Mouse (Mus musculus) kidney, embryonic 15.5 days (tissue): Measurements from ENCODE around the gene Rsu1. TPM values are rescaled to one million over a fixed set of nuclear protein-coding genes. Genes with fewer than 3 reads are reported as not detected.
A peak's percentile ranks its signal among the peaks of the same experiment; 100 is the strongest.

Source experiments
- ATAC-seq: fragments of 200-750 bp; cut with Nextera tagmentation; replicated peaks from 2 replicates; pipeline ENCODE4 v1.8.0; 2017; ENCODE audit warnings: moderate TSS enrichment; ENCODE audit not compliant: low FRiP score
- H3K27ac ChIP-seq: fragments of 300-500 bp; sonication (generic); 2 replicates; pipeline ENCODE4 v1.5.1; 2015; ENCODE audit warnings: mild to moderate bottlenecking, inconsistent platforms
- H3K27me3 ChIP-seq: fragments of 300-500 bp; sonication (generic); 2 replicates; pipeline ENCODE4 v1.6.1; 2015; ENCODE audit warnings: inconsistent platforms
- H3K36me3 ChIP-seq: fragments of 300-500 bp; sonication (generic); 2 replicates; pipeline ENCODE4 v1.6.1; 2015; ENCODE audit warnings: inconsistent platforms
- H3K4me1 ChIP-seq: fragments of 300-500 bp; sonication (generic); 2 replicates; pipeline ENCODE4 v1.6.1; 2015; ENCODE audit warnings: inconsistent platforms
- H3K4me2 ChIP-seq: fragments of 300-500 bp; sonication (generic); 2 replicates; pipeline ENCODE4 v1.6.1; 2015; ENCODE audit warnings: moderate library complexity, mild to moderate bottlenecking, inconsistent platforms
- H3K4me3 ChIP-seq: fragments of 300-500 bp; sonication (generic); replicated peaks from 2 replicates; pipeline ENCODE4 v1.5.1; 2015; ENCODE audit warnings: mild to moderate bottlenecking, inconsistent platforms
- H3K9ac ChIP-seq: fragments of 300-500 bp; sonication (generic); 2 replicates; pipeline ENCODE4 v1.6.1; 2015; ENCODE audit warnings: mild to moderate bottlenecking, inconsistent platforms
- H3K9me3 ChIP-seq: fragments of 300-500 bp; sonication (generic); replicated peaks from 2 replicates; pipeline ENCODE4 v1.6.1; 2016; ENCODE audit warnings: inconsistent platforms
- WGBS: fragments of 180-500 bp; shearing (Covaris S2); methylation state at CpG from one replicate; pipeline ENCODE4 v1.1.7; 2015; ENCODE audit warnings: mixed read lengths; 5-methylcytosine and 5-hydroxymethylcytosine counted together
- polyA plus RNA-seq: library from polyadenylated mRNA; unstranded; fragments of >200 nt; fragmentation: Nextera tagmentation; extraction: Ambion mirVana; gene quantifications from 2 replicates; pipeline ENCODE4 v1.2.1, GENCODE M21; 2015

Gene Rsu1
- polyA plus RNA-seq, 1 experiment from 2014 or later, result 140 TPM

DNA sequence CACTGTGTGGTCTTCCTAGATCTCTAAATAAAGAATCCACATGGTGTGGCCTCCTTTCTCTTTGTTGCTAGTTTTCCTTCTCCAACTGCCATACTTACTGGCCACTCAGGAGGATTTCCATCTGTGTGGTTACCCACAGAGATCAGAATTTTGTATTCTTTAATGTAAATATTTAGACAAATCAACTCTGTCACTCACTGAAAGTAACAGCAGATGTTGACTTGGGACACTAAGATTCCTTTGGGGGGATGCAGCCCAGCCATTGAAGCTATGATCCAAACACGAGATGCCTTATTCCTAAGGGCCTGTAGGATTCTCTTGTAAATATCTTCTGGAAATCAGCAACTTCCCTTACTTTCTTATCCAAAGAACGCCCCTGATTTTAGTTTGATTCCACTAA lies 136.3 kb downstream of the Rsu1 start:
- no peaks in the 10 kb centered on the region for H3K36me3 ChIP-seq
- ATAC-seq, result no peak
- H3K4me1 ChIP-seq, result 0 out of 2 replicates have a peak, but pooled peaks cover 2% of the 10 kb centered on the region
- no peak overlapping the region for H3K4me3 ChIP-seq
- 83% methylated on average over 2 of the region's 2 CpGs for WGBS
- no peaks in the 10 kb centered on the region for H3K9me3 ChIP-seq
- no peak overlapping the region for H3K9ac ChIP-seq
- no peaks in the 10 kb centered on the region for H3K27me3 ChIP-seq
- H3K27ac ChIP-seq, result no peak overlapping the region
- no peak overlapping the region for H3K4me2 ChIP-seq

- Histone ChIP-seq H3K4me1 (0 out of 2 replicates have a peak, but pooled peaks cover 8% of the 10 kb centered on the region), H3K9ac (no peak overlapping the region), H3K4me3 (no peak overlapping the region), H3K4me2 (no peak overlapping the region), H3K27me3 (no peaks in the 10 kb centered on the region), H3K9me3 (no peaks in the 10 kb centered on the region), H3K27ac (no peak overlapping the region), H3K36me3 (no peaks in the 10 kb centered on the region)
- ATAC-seq, result no peak
- WGBS, result 88% methylated on average over 8 of the region's 8 CpGs
Observed at GRCm38 (mm10) chr2:13132841-13133240, 138.4 kb downstream of the Rsu1 start.

GRCm38 (mm10) chr2:13132406-13132805 lies 138.8 kb downstream of the Rsu1 start:
- no peaks in the 10 kb centered on the region for H3K9me3 ChIP-seq
- no peak overlapping the region for H3K4me2 ChIP-seq
- H3K27me3 ChIP-seq, result no peaks in the 10 kb centered on the region
- H3K9ac ChIP-seq, result no peak overlapping the region
- H3K4me3 ChIP-seq, result no peak overlapping the region
- H3K36me3 ChIP-seq, result no peaks in the 10 kb centered on the region
- no peak for ATAC-seq
- H3K4me1 ChIP-seq, result 0 out of 2 replicates have a peak, but pooled peaks cover 8% of the 10 kb centered on the region
- H3K27ac ChIP-seq, result no peak overlapping the region
- 75% methylated on average over 8 of the region's 8 CpGs for WGBS

- 0 out of 2 replicates have a peak, but pooled peaks cover 8% of the 10 kb centered on the region for H3K4me1 ChIP-seq
- no peaks in the 10 kb centered on the region for H3K36me3 ChIP-seq
- H3K4me2 ChIP-seq, result no peak overlapping the region
- no peak overlapping the region for H3K27ac ChIP-seq
- H3K9ac ChIP-seq, result no peak overlapping the region
- no peak overlapping the region for H3K4me3 ChIP-seq
- H3K27me3 ChIP-seq, result no peaks in the 10 kb centered on the region
- no peaks in the 10 kb centered on the region for H3K9me3 ChIP-seq
- WGBS, result 73% methylated on average over 10 of the region's 10 CpGs
- ATAC-seq, result no peak; the same call in 1 of the 2 replicates
Observed at GRCm38 (mm10) chr2:13129859-13130258, 141.4 kb downstream of the Rsu1 start.

DNA sequence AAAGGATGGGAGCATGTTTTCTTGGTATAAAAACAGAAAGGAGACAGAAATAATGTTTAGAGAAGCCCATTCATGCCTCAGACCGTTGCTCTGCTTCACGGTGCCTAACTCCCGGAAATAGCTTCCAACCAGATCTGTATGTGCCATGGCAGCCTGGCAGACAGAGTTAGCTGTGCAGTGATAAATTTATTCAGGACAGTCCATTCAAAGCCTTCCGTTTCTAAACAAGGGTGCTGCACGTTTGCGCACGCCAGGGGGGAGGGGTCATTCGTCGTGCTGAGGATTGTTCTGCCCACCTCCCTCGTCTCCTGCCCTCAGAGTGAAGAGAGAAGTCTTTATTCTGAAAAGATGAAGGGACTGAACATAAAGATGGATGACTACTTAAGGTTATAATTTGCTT lies 141.9 kb downstream of the Rsu1 start:
- Histone ChIP-seq H3K27me3 (no peaks in the 10 kb centered on the region), H3K36me3 (no peaks in the 10 kb centered on the region), H3K4me2 (0 out of 2 replicates have a peak overlapping the region, but pooled peaks have one; percentile 14), H3K9ac (no peak overlapping the region), H3K4me1 (0 out of 2 replicates have a peak, but pooled peaks cover 8% of the 10 kb centered on the region), H3K9me3 (no peaks in the 10 kb centered on the region), H3K4me3 (no peak overlapping the region), H3K27ac (no peak overlapping the region)
- peak; percentile 75 for ATAC-seq
- WGBS, result 47% methylated on average over 10 of the region's 10 CpGs

- WGBS, result 90% methylated on average over 5 of the region's 5 CpGs
- no peak for ATAC-seq
- H3K9me3 ChIP-seq, result no peaks in the 10 kb centered on the region
- H3K27me3 ChIP-seq, result no peaks in the 10 kb centered on the region
- no peak overlapping the region for H3K4me2 ChIP-seq
- H3K4me1 ChIP-seq, result no peaks in the 10 kb centered on the region
- H3K4me3 ChIP-seq, result no peak overlapping the region
- H3K9ac ChIP-seq, result no peak overlapping the region
- H3K27ac ChIP-seq, result no peak overlapping the region
- no peaks in the 10 kb centered on the region for H3K36me3 ChIP-seq
Observed at GRCm38 (mm10) chr2:13120461-13120860, 150.8 kb downstream of the Rsu1 start.

DNA sequence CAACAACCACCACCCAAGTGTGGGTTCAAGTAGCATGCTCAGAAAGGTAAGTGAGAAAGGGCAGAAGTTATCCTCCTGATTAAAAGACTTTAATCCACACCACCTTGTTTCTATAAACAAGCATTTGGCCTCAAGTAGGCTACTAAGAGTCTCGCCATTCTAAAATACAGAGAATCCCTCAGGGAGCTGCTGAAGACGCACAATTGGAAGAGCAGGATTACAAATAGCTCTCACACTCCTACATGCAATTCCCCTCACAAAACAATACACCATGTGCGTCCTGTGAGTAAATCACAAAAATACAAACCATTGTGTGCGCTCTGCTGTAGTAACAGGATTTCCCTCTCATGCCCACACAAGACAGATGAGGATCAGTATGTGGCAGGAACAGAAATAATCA lies 153.3 kb downstream of the Rsu1 start:
- no peaks in the 10 kb centered on the region for H3K27me3 ChIP-seq
- no peaks in the 10 kb centered on the region for H3K9me3 ChIP-seq
- H3K4me3 ChIP-seq, result no peak overlapping the region
- no peak for ATAC-seq
- WGBS, result 71% methylated on average over 4 of the region's 4 CpGs
- no peaks in the 10 kb centered on the region for H3K4me1 ChIP-seq
- H3K4me2 ChIP-seq, result no peak overlapping the region
- no peaks in the 10 kb centered on the region for H3K36me3 ChIP-seq
- no peak overlapping the region for H3K9ac ChIP-seq
- no peak overlapping the region for H3K27ac ChIP-seq

GRCm38 (mm10) chr2:13106531-13106930 lies 164.7 kb downstream of the Rsu1 start:
- H3K4me1 ChIP-seq, result peaks cover 15% of the 10 kb centered on the region
- ATAC-seq, result peak; percentile 57; the same call in 1 of the 2 replicates
- H3K4me3 ChIP-seq, result no peak overlapping the region
- H3K27me3 ChIP-seq, result no peaks in the 10 kb centered on the region
- no peak overlapping the region for H3K4me2 ChIP-seq
- no peaks in the 10 kb centered on the region for H3K9me3 ChIP-seq
- WGBS, result 11% methylated on average over 4 of the region's 4 CpGs
- peak overlapping the region; percentile 56 for H3K27ac ChIP-seq
- no peaks in the 10 kb centered on the region for H3K36me3 ChIP-seq
- H3K9ac ChIP-seq, result no peak overlapping the region

- ATAC-seq, result peak; percentile 83
- H3K27ac ChIP-seq, result no peak overlapping the region
- H3K4me3 ChIP-seq, result no peak overlapping the region
- H3K4me2 ChIP-seq, result no peak overlapping the region
- no peaks in the 10 kb centered on the region for H3K9me3 ChIP-seq
- no peaks in the 10 kb centered on the region for H3K36me3 ChIP-seq
- 31% methylated on average over 2 of the region's 2 CpGs for WGBS
- no peak overlapping the region for H3K9ac ChIP-seq
- peaks cover 15% of the 10 kb centered on the region for H3K4me1 ChIP-seq
- no peaks in the 10 kb centered on the region for H3K27me3 ChIP-seq
Observed at GRCm38 (mm10) chr2:13104388-13104787, 166.8 kb downstream of the Rsu1 start.

GRCm38 (mm10) chr2:13103797-13104200 lies 167.4 kb downstream of the Rsu1 start:
- no peaks in the 10 kb centered on the region for H3K9me3 ChIP-seq
- peak; percentile 30 for ATAC-seq

DNA sequence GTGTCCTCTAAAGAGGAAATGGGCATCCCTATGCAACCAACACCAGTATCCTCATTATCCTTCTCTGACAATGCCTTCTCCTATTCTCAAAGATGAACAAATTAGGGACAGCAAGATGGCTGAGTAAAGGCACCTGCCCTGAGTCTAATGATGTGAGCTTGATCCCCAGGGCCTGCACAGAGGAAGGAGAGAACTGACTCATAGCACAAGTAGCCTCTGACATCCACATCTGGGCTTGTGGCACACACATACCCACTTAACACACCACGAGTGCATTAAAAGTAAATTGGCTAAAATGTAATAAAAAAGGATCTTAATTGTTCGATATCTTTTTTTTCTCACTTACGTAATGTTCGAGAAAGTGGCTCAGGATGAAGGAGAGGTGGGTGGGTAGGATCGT lies 177.2 kb downstream of the Rsu1 start:
- H3K4me3 ChIP-seq, result no peak overlapping the region
- no peaks in the 10 kb centered on the region for H3K27me3 ChIP-seq
- H3K27ac ChIP-seq, result no peak overlapping the region
- 91% methylated on average over 5 of the region's 5 CpGs for WGBS
- H3K4me2 ChIP-seq, result no peak overlapping the region
- no peak for ATAC-seq
- no peaks in the 10 kb centered on the region for H3K36me3 ChIP-seq
- H3K4me1 ChIP-seq, result no peaks in the 10 kb centered on the region
- no peak overlapping the region for H3K9ac ChIP-seq
- H3K9me3 ChIP-seq, result no peaks in the 10 kb centered on the region

More at GRCm38 (mm10) chr2:13103797-13104200, 167.4 kb downstream of the Rsu1 start:
- H3K27ac ChIP-seq, result 0 out of 2 replicates have a peak overlapping the region, but pooled peaks have one; percentile 20
- no peak overlapping the region for H3K4me2 ChIP-seq
- WGBS, result 62% methylated on average over 7 of the region's 7 CpGs
- no peak overlapping the region for H3K4me3 ChIP-seq
- no peak overlapping the region for H3K9ac ChIP-seq
- no peaks in the 10 kb centered on the region for H3K27me3 ChIP-seq
- no peaks in the 10 kb centered on the region for H3K36me3 ChIP-seq
- H3K4me1 ChIP-seq, result peaks cover 15% of the 10 kb centered on the region

DNA sequence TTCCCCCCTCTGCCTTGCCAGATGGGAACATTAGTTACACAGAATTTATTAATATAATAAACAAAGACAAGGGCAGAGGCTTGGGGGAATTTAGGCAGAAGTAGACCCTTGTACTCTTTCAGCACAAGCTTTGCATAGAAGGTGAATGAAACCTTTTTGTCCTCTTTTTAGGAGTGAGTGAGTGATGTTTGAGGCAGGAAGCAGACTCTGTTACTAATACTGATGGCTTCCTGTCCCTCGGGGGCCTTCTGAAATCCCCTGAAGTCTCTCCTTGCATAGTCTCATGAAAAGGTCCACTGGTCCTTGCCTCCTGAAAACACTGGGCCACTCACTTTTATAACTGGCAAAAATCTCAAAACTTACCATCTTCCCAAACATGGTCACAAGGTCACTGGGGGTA lies 177.6 kb downstream of the Rsu1 start:
- 71% methylated on average over 1 of the region's 1 CpGs for WGBS
- Histone ChIP-seq H3K9me3 (no peaks in the 10 kb centered on the region), H3K9ac (no peak overlapping the region), H3K4me3 (no peak overlapping the region), H3K36me3 (no peaks in the 10 kb centered on the region), H3K4me1 (no peaks in the 10 kb centered on the region), H3K4me2 (no peak overlapping the region), H3K27me3 (no peaks in the 10 kb centered on the region), H3K27ac (no peak overlapping the region)
- no peak for ATAC-seq

- peak; percentile 69 for ATAC-seq
- no peak overlapping the region for H3K4me3 ChIP-seq
- no peaks in the 10 kb centered on the region for H3K9me3 ChIP-seq
- H3K27ac ChIP-seq, result no peak overlapping the region
- H3K36me3 ChIP-seq, result no peaks in the 10 kb centered on the region
- no peak overlapping the region for H3K4me2 ChIP-seq
- H3K27me3 ChIP-seq, result no peaks in the 10 kb centered on the region
- no peaks in the 10 kb centered on the region for H3K4me1 ChIP-seq
- no peak overlapping the region for H3K9ac ChIP-seq
- 27% methylated on average over 5 of the region's 5 CpGs for WGBS
Observed at GRCm38 (mm10) chr2:13091399-13092015, 179.7 kb downstream of the Rsu1 start.
